Mouse (Mus musculus) layer of hippocampus, postnatal 14 days (tissue): Measurements from ENCODE around the gene Zgrf1. TPM values are rescaled to one million over a fixed set of nuclear protein-coding genes. Genes with fewer than 3 reads are reported as not detected.

Experiments used
- DNase-seq, 2 experiments: peaks; one replicate each; pipeline ENCODE4 v3.0.0; 2021 to 2022; ENCODE audit warnings: low spot score in 2 of 2, mixed read lengths in 1 of 2
- total RNA-seq, 2 experiments: library from RNA; stranded (reverse); gene quantifications; 2 replicates each; pipeline ENCODE4 v1.2.3; 2021

Gene Zgrf1
- total RNA-seq, 2 experiments from 2014 or later: 2.6 to 3.4 TPM

- peak in 1 of 2 experiments; percentile 21 for DNase-seq
Observed at GRCm38 (mm10) chr3:127554723-127555122, 1.4 kb downstream of the Zgrf1 start.

GRCm38 (mm10) chr3:127558201-127558600, 4.9 kb downstream of the Zgrf1 start:
- no peak for DNase-seq

GRCm38 (mm10) chr3:127562974-127563373, 9.7 kb downstream of the Zgrf1 start:
- DNase-seq: no peak

- DNase-seq: no peak
Observed at GRCm38 (mm10) chr3:127565129-127565528, 11.8 kb downstream of the Zgrf1 start.

GRCm38 (mm10) chr3:127572557-127572956, 19.3 kb downstream of the Zgrf1 start:
- DNase-seq: peak; percentile 35 to 77

GRCm38 (mm10) chr3:127597136-127597535, 43.8 kb downstream of the Zgrf1 start:
- no peak for DNase-seq

- DNase-seq: no peak
Observed at GRCm38 (mm10) chr3:127608109-127608508, 54.8 kb downstream of the Zgrf1 start.

GRCm38 (mm10) chr3:127625296-127625695, 72.0 kb downstream of the Zgrf1 start:
- DNase-seq: peak in 1 of 2 experiments; percentile 69

- DNase-seq: no peak
Observed at GRCm38 (mm10) chr3:127625701-127626399, 72.6 kb downstream of the Zgrf1 start.

- DNase-seq: no peak
Observed at GRCm38 (mm10) chr3:127626524-127626923, 73.2 kb downstream of the Zgrf1 start.

- no peak for DNase-seq
Observed at GRCm38 (mm10) chr3:127627151-127627955, 74.1 kb downstream of the Zgrf1 start.

GRCm38 (mm10) chr3:127627956-127628310, 74.6 kb downstream of the Zgrf1 start:
- no peak for DNase-seq

GRCm38 (mm10) chr3:127628311-127629184, 75.3 kb downstream of the Zgrf1 start:
- DNase-seq: no peak

- DNase-seq: no peak
Observed at GRCm38 (mm10) chr3:127630190-127630589, 76.9 kb downstream of the Zgrf1 start.

GRCm38 (mm10) chr3:127630735-127631372, 77.6 kb downstream of the Zgrf1 start:
- DNase-seq: no peak

- no peak for DNase-seq
Observed at GRCm38 (mm10) chr3:127631582-127631981, 78.3 kb downstream of the Zgrf1 start.

GRCm38 (mm10) chr3:127632531-127632930, 79.2 kb downstream of the Zgrf1 start:
- peak in 1 of 2 experiments; percentile 32 for DNase-seq

- peak in 1 of 2 experiments; percentile 27 for DNase-seq
Observed at GRCm38 (mm10) chr3:127633080-127634032, 80.1 kb downstream of the Zgrf1 start, which contains the start of gene Neurog2. Neurog2 (plus strand) TSS chr3:127633135.

GRCm38 (mm10) chr3:127634101-127634983, 81.1 kb downstream of the Zgrf1 start:
- peak; percentile 63 to 74 for DNase-seq
